9 mouse cellular contexts compared by ENCODE assay signal in genomic region chr13:108498773-108499313, GRCm38 (mm10). TPM values are rescaled to one million over a fixed set of nuclear protein-coding genes. Genes with fewer than 3 reads are reported as not detected.
A peak's percentile ranks its signal among the peaks of the same experiment; 100 is the strongest.
DNase-seq lines count a peak whose midpoint lies in the region; ATAC-seq and TF ChIP-seq lines count a peak whose summit lies in the region.
"Had no signal": no experiment of that assay in that cellular context is flagged by ENCODE, and none has a peak within 500 bp of the region (broad histone marks: within the 10 kb centered on the region; RNA-seq: fewer than 3 reads in every experiment).

No protein-coding gene starts in this region.

- no peak for DNase-seq in gastrocnemius, adult 2 months
- DNase-seq in gastrocnemius, postnatal 14 days, result no peak
- DNase-seq in layer of hippocampus, adult 2 months (ENCODE audit: low spot score in 2 of 2), result no peak
- no peak for DNase-seq in layer of hippocampus, postnatal 10 days (ENCODE audit: low spot score in 2 of 2)
- no peak for DNase-seq in intestine, embryonic 14.5 days (ENCODE audit: low spot score)
- DNase-seq in yolk sac, embryonic 10.5 days (ENCODE audit: low spot score), result no peak
- DNase-seq: gastrocnemius, postnatal 36 days had no signal

- TF ChIP-seq CTCF in gastrocnemius, adult 2 months (IDR thresholded peaks at IDR 0.05), result no peak
- TF ChIP-seq CTCF in layer of hippocampus, adult 2 months (conservative IDR thresholded peaks at IDR 0.05), result no peak

- intact Hi-C loops in gastrocnemius, adult 2 months (cut with DNase I), result no loop called here
- intact Hi-C loops in gastrocnemius, postnatal 14 days (cut with DNase I; ENCODE audit: low total_unique reads), result no loop called here

- no peaks in the 10 kb centered on the region for H3K9me3 ChIP-seq in intestine, embryonic 14.5 days (ENCODE audit: control insufficient read depth, low read length)
- no peaks in the 10 kb centered on the region for H3K9me3 ChIP-seq in megakaryocyte, embryonic 14.5 days
- H3K9me3 ChIP-seq in forebrain, embryonic 16.5 days (ENCODE audit: control insufficient read depth, low read length), result no peaks in the 10 kb centered on the region

- H3K4me2 ChIP-seq in intestine, embryonic 14.5 days (ENCODE audit: low read length), result peak overlapping the region; percentile 40
- H3K4me2 ChIP-seq in forebrain, embryonic 16.5 days (ENCODE audit: low read length), result no peak overlapping the region

- peak overlapping the region; percentile 58 for H3K4me3 ChIP-seq in gastrocnemius, adult 2 months
- peak overlapping the region; percentile 10; the same call in 1 of the 2 replicates for H3K4me3 ChIP-seq in layer of hippocampus, adult 2 months
- H3K4me3 ChIP-seq in intestine, embryonic 14.5 days (ENCODE audit: low read depth, low read length), result peak overlapping the region; percentile 10; the same call in 1 of the 2 replicates
- H3K4me3 ChIP-seq in megakaryocyte, embryonic 14.5 days (replicated peaks), result peak overlapping the region; percentile 19
- H3K4me3 ChIP-seq in forebrain, embryonic 16.5 days (replicated peaks; ENCODE audit: low read length), result no peak overlapping the region

- H3K27ac ChIP-seq in gastrocnemius, adult 2 months, result peak overlapping the region; percentile 24
- H3K27ac ChIP-seq in layer of hippocampus, adult 2 months, result no peak overlapping the region
- H3K27ac ChIP-seq in intestine, embryonic 14.5 days (ENCODE audit: low read depth), result peak overlapping the region; percentile 16
- no peak overlapping the region for H3K27ac ChIP-seq in forebrain, embryonic 16.5 days (ENCODE audit: low read length)

- no peaks in the 10 kb centered on the region for H3K36me3 ChIP-seq in intestine, embryonic 14.5 days (ENCODE audit: control insufficient read depth, insufficient read depth, low read length)
- no peaks in the 10 kb centered on the region for H3K36me3 ChIP-seq in megakaryocyte, embryonic 14.5 days (replicated peaks; ENCODE audit: low read length)
- H3K36me3 ChIP-seq in forebrain, embryonic 16.5 days (ENCODE audit: control insufficient read depth, insufficient read depth), result no peaks in the 10 kb centered on the region

- H3K9ac ChIP-seq in intestine, embryonic 14.5 days (ENCODE audit: low read length), result no peak overlapping the region
- no peak overlapping the region for H3K9ac ChIP-seq in forebrain, embryonic 16.5 days (replicated peaks; ENCODE audit: low read depth, low read length)

- WGBS in intestine, embryonic 14.5 days, result 35% methylated on average over 9 of the region's 9 CpGs
- WGBS in forebrain, embryonic 16.5 days, result 75% methylated on average over 9 of the region's 9 CpGs

- peak; percentile 56; the same call in 1 of the 2 replicates for ATAC-seq in intestine, embryonic 14.5 days (replicated peaks; ENCODE audit: low FRiP score, low TSS enrichment, low read depth)
- no peak for ATAC-seq in forebrain, embryonic 16.5 days

- peaks cover 5% of the 10 kb centered on the region; the same call in 1 of the 2 replicates for H3K4me1 ChIP-seq in intestine, embryonic 14.5 days (replicated peaks; ENCODE audit: control insufficient read depth, insufficient read depth, low read length)
- H3K4me1 ChIP-seq in megakaryocyte, embryonic 14.5 days, result peaks cover 15% of the 10 kb centered on the region
- no peaks in the 10 kb centered on the region for H3K4me1 ChIP-seq in forebrain, embryonic 16.5 days (replicated peaks; ENCODE audit: control insufficient read depth, insufficient read depth, low read length)

- no peaks in the 10 kb centered on the region for H3K27me3 ChIP-seq in intestine, embryonic 14.5 days (replicated peaks; ENCODE audit: control insufficient read depth, insufficient read depth, low read length)
- peaks cover 2% of the 10 kb centered on the region for H3K27me3 ChIP-seq in megakaryocyte, embryonic 14.5 days (replicated peaks)
- H3K27me3 ChIP-seq in forebrain, embryonic 16.5 days (replicated peaks; ENCODE audit: control insufficient read depth, insufficient read depth, low read length), result no peaks in the 10 kb centered on the region

RNA-seq across cellular contexts. Expression of gene Pde4d, which starts 49.1 kb away (rescaled TPM):
- total RNA-seq in gastrocnemius, adult 2 months (2021), result 100 to 1,000 TPM; 239 to 330 TPM
- total RNA-seq in gastrocnemius, postnatal 14 days (2021), result 100 to 1,000 TPM in 1 of 2 experiments, 10 to 100 TPM in 1; 91.2 to 126 TPM
- 10 to 100 TPM; 72.2 to 73.8 TPM for total RNA-seq in layer of hippocampus, adult 2 months (2021)
- total RNA-seq in layer of hippocampus, postnatal 10 days (2021), result 10 to 100 TPM; 77.6 to 81.2 TPM
- 18.6 and 20.6 TPM in 2 replicates for polyA plus RNA-seq in intestine, embryonic 14.5 days (2014; fragmentation: Nextera tagmentation; extraction: Ambion mirVana)
- polyA plus RNA-seq in megakaryocyte, embryonic 14.5 days (2012; ENCODE audit: insufficient read depth, low replicate concordance), result 2.8 and 7.2 TPM in 2 replicates
- 16.0 and 20.5 TPM in 2 replicates for polyA plus RNA-seq in forebrain, embryonic 16.5 days (2015; fragmentation: Nextera tagmentation; extraction: Ambion mirVana)

Comparison
In these comparisons a context has a peak if more than half of its experiments do, and no peak if none do; other contexts are left out.
1. H3K27ac ChIP-seq: peak in gastrocnemius, adult 2 months (single experiment) and intestine, embryonic 14.5 days (single experiment); none in layer of hippocampus, adult 2 months (single experiment) and forebrain, embryonic 16.5 days (single experiment).